8 mouse cellular contexts compared by ENCODE assay signal in genomic region chr5:103518797-103519468, GRCm38 (mm10).
DNase-seq lines count a peak whose midpoint lies in the region; ATAC-seq and TF ChIP-seq lines count a peak whose summit lies in the region.

No protein-coding gene starts in this region.

- H3K4me1 ChIP-seq in heart, embryonic 10.5 days = peaks cover 9% of the 10 kb centered on the region; the same call in 1 of the 2 replicates
- no peaks in the 10 kb centered on the region for H3K4me1 ChIP-seq in intestine, postnatal 0 days (replicated peaks; ENCODE audit: control insufficient read depth, insufficient read depth, low read length)
- H3K4me1 ChIP-seq in midbrain, embryonic 16.5 days (ENCODE audit: control insufficient read depth, insufficient read depth, low read length) = no peaks in the 10 kb centered on the region

- H3K4me2 ChIP-seq in intestine, postnatal 0 days (replicated peaks; ENCODE audit: low read depth) = no peak overlapping the region
- no peak overlapping the region for H3K4me2 ChIP-seq in midbrain, embryonic 16.5 days (ENCODE audit: low read length)

- H3K36me3 ChIP-seq in heart, embryonic 10.5 days = peaks cover 6% of the 10 kb centered on the region
- no peaks in the 10 kb centered on the region for H3K36me3 ChIP-seq in intestine, postnatal 0 days (ENCODE audit: control insufficient read depth, insufficient read depth)
- no peaks in the 10 kb centered on the region for H3K36me3 ChIP-seq in midbrain, embryonic 16.5 days (ENCODE audit: control insufficient read depth, insufficient read depth, low read length)

- H3K4me3 ChIP-seq in heart, embryonic 10.5 days = no peak overlapping the region
- no peak overlapping the region for H3K4me3 ChIP-seq in intestine, postnatal 0 days (ENCODE audit: low read depth, low read length)
- no peak overlapping the region for H3K4me3 ChIP-seq in midbrain, embryonic 16.5 days (ENCODE audit: low read depth, low read length)

- WGBS in heart, embryonic 10.5 days = 68% methylated on average over 14 of the region's 14 CpGs
- WGBS in intestine, postnatal 0 days = 79% methylated on average over 14 of the region's 14 CpGs
- WGBS in midbrain, embryonic 16.5 days = 86% methylated on average over 14 of the region's 14 CpGs

- no peak for TF ChIP-seq CTCF in intestine, postnatal 0 days (IDR thresholded peaks at IDR 0.05; ENCODE audit: low read depth)

- no peaks in the 10 kb centered on the region for H3K9me3 ChIP-seq in heart, embryonic 10.5 days
- no peaks in the 10 kb centered on the region for H3K9me3 ChIP-seq in intestine, postnatal 0 days (ENCODE audit: control insufficient read depth)
- no peaks in the 10 kb centered on the region for H3K9me3 ChIP-seq in midbrain, embryonic 16.5 days (replicated peaks; ENCODE audit: control insufficient read depth, low read length, poor library complexity, severe bottlenecking)

- H3K27ac ChIP-seq in heart, embryonic 10.5 days = 0 out of 2 replicates have a peak overlapping the region, but pooled peaks have one; percentile 16
- H3K27ac ChIP-seq in intestine, postnatal 0 days (ENCODE audit: low read depth, low read length) = no peak overlapping the region
- no peak overlapping the region for H3K27ac ChIP-seq in midbrain, embryonic 16.5 days (ENCODE audit: low read length)

- ATAC-seq in erythroblast, adult 5-6 weeks (replicated peaks; ENCODE audit: low FRiP score, poor library complexity, severe bottlenecking) = no peak; the same call in 1 of the 2 replicates
- ATAC-seq in intestine, postnatal 0 days = no peak
- ATAC-seq in midbrain, embryonic 16.5 days = no peak

- no peaks in the 10 kb centered on the region for H3K27me3 ChIP-seq in heart, embryonic 10.5 days (ENCODE audit: insufficient read depth, poor library complexity, severe bottlenecking)
- H3K27me3 ChIP-seq in intestine, postnatal 0 days (replicated peaks; ENCODE audit: control insufficient read depth, insufficient read depth, low read length) = no peaks in the 10 kb centered on the region
- H3K27me3 ChIP-seq in midbrain, embryonic 16.5 days (ENCODE audit: control insufficient read depth, insufficient read depth, low read depth, low read length) = no peaks in the 10 kb centered on the region

- DNase-seq in left cerebral cortex, postnatal 36 days (ENCODE audit: low spot score in 2 of 2) = peak; percentile 14 to 34
- no peak for DNase-seq in left cerebral cortex, postnatal 14 days (ENCODE audit: low spot score in 2 of 2)
- DNase-seq in T-cell, adult 2 months (ENCODE audit: low spot score) = peak; percentile 5
- no peak for DNase-seq in heart, embryonic 10.5 days (ENCODE audit: low spot score)
- peak; percentile 65 for DNase-seq in left cerebral cortex, postnatal 4 days

- intact Hi-C loops in left cerebral cortex, postnatal 36 days (cut with DNase I) = no loop called here
- intact Hi-C loops in left cerebral cortex, postnatal 14 days (cut with DNase I) = no loop called here
- intact Hi-C loops in left cerebral cortex, postnatal 4 days (cut with DNase I) = no loop called here

- H3K9ac ChIP-seq in intestine, postnatal 0 days (ENCODE audit: low read depth, low read length) = no peak overlapping the region
- H3K9ac ChIP-seq in midbrain, embryonic 16.5 days (ENCODE audit: low read depth, low read length) = no peak overlapping the region

Comparison
In these comparisons a context has a peak if more than half of its experiments do, and no peak if none do; other contexts are left out.
1. DNase-seq: peak in left cerebral cortex, postnatal 36 days (2 of 2), T-cell, adult 2 months (single experiment) and left cerebral cortex, postnatal 4 days (single experiment); none in left cerebral cortex, postnatal 14 days (0 of 2) and heart, embryonic 10.5 days (single experiment).